Mouse (Mus musculus) brown adipose tissue, adult 24 weeks (tissue): Measurements from ENCODE around the gene Cstf3. TPM values are rescaled to one million over a fixed set of nuclear protein-coding genes. Genes with fewer than 3 reads are reported as not detected.

Source experiments
- H3K27ac ChIP-seq: fragments of 200-500 bp; replicated peaks from 2 replicates; pipeline ENCODE4 v1.5.1; 2012; ENCODE audit warnings: low read depth, mild to moderate bottlenecking, low read length
- H3K4me1 ChIP-seq: fragments of 200-500 bp; 2 replicates; pipeline ENCODE4 v1.6.1; 2012; ENCODE audit warnings: low read length, mixed read lengths; ENCODE audit not compliant: control insufficient read depth, insufficient read depth, insufficient read length
- H3K4me3 ChIP-seq: fragments of 200-500 bp; 2 replicates; pipeline ENCODE4 v1.5.1; 2012; ENCODE audit warnings: low read depth, mild to moderate bottlenecking, low read length, moderate library complexity; ENCODE audit not compliant: insufficient read depth
- polyA plus RNA-seq: library from polyadenylated mRNA; stranded (reverse); fragments of >200 nt; gene quantifications from 2 replicates; pipeline ENCODE4 v1.2.4, GENCODE M21; 2012; ENCODE audit not compliant: missing spikeins, insufficient read depth, insufficient read length

The Cstf3 gene
- polyA plus RNA-seq, 1 experiment = 16.0 TPM

- no peaks in the 10 kb centered on the region for H3K4me1 ChIP-seq
- no peak overlapping the region for H3K4me3 ChIP-seq
- no peak overlapping the region for H3K27ac ChIP-seq
Observed at GRCm38 (mm10) chr2:104714254-104714691, 124.0 kb downstream of the Cstf3 start.

Other genes starting within 250 kb of the Cstf3 start
- 0.12 TPM in 1 of 2 replicates, not detected in the other for gene D430041D05Rik, start 179.5 kb upstream of the Cstf3 start, polyA plus RNA-seq
- gene Hipk3, start 96.1 kb upstream of the Cstf3 start, polyA plus RNA-seq = 54.9 and 76.1 TPM in 2 replicates
- gene Tcp11l1, start 121.6 kb downstream of the Cstf3 start, polyA plus RNA-seq = 5.4 and 6.0 TPM in 2 replicates
- not detected in 2 replicates for gene Pin1rt1, start 125.9 kb downstream of the Cstf3 start, polyA plus RNA-seq
- gene Depdc7, start 152.4 kb downstream of the Cstf3 start, polyA plus RNA-seq = not detected in 2 replicates
- gene Qser1, start 226.2 kb downstream of the Cstf3 start, polyA plus RNA-seq = 9.0 and 17.0 TPM in 2 replicates